Comparison of ENCODE assay signal across 18 mouse cellular contexts in the genomic region with DNA sequence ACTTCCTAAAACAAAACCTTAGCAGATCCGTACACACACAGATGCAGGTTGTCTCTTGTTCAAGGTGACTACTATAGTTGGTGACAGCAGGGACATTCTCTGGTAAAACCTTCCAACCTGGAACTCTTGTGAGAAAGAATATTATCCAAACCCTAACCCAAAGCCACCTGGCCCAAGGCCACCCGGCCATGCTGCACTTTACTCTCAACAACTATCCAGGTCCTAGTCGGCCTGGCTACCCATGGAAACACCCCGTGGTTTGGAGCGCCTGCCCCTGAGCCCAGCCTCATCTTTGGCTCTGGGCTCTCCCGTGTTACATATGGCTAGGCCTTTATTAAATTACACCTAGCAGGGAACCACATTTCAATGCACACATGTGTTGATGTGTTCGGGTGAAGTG.
"Had no signal": no experiment of that assay in that cellular context is flagged by ENCODE, and none has a peak within 500 bp of the region (broad histone marks: within the 10 kb centered on the region; RNA-seq: fewer than 3 reads in every experiment).

No protein-coding gene starts in this region.

- H3K27ac ChIP-seq: midbrain, embryonic 10.5 days; midbrain, embryonic 12.5 days; neural tube, embryonic 13.5 days; neural tube, embryonic 15.5 days had no signal

- H3K4me3 ChIP-seq: midbrain, embryonic 10.5 days; midbrain, embryonic 12.5 days; myocyte; neural tube, embryonic 13.5 days; neural tube, embryonic 15.5 days had no signal

- H3K9ac ChIP-seq: lung, embryonic 14.5 days; midbrain, embryonic 12.5 days; neural tube, embryonic 13.5 days; neural tube, embryonic 15.5 days had no signal

- H3K36me3 ChIP-seq: midbrain, embryonic 10.5 days; midbrain, embryonic 12.5 days; neural tube, embryonic 13.5 days; neural tube, embryonic 15.5 days had no signal

- H3K9me3 ChIP-seq: midbrain, embryonic 10.5 days; midbrain, embryonic 12.5 days; neural tube, embryonic 13.5 days; neural tube, embryonic 15.5 days had no signal

- H3K4me2 ChIP-seq: lung, embryonic 14.5 days; midbrain, embryonic 12.5 days; neural tube, embryonic 13.5 days; neural tube, embryonic 15.5 days had no signal

- H3K4me1 ChIP-seq: midbrain, embryonic 12.5 days; neural tube, embryonic 13.5 days had no signal

- DNase-seq: lung, embryonic 14.5 days; lung, postnatal 10 days; lung, postnatal 4 days; midbrain, embryonic 14.5 days; retina, postnatal 1 day; right cerebral cortex, adult 18-20 months; right cerebral cortex, postnatal 25 days; right cerebral cortex, postnatal 4 days; spleen, adult 18-20 months; thymus, adult 18-20 months; thymus, postnatal 14 days; thymus, postnatal 36 days had no signal

- ATAC-seq: midbrain, embryonic 16.5 days had no signal

- H3K27me3 ChIP-seq: midbrain, embryonic 12.5 days; neural tube, embryonic 13.5 days; neural tube, embryonic 15.5 days had no signal
